Mouse (Mus musculus): ENCODE measurements around the gene Dennd1a.

DNA sequence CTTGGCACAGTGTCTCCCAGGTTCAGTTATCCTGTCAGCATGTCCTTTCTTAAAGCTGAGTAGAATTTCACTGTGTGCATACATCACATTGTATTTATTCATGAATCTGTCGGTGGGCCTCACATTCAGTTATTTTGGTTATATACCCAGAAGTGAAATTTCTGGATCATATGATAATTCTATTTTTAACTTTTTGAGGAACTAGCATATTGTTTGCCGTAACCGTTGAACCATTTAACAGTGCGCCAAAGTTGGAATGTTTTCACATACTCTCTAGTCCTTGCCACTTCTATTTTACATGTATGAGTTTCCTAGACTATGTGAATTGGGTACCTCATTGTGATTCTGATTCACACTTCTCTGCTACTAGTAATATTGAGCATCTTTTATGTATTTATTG, 8.7 kb upstream of the Dennd1a start:
- TF ChIP-seq CTCF (conservative IDR thresholded peaks at IDR 0.05; ENCODE audit: insufficient read depth, insufficient read length, low read depth, low read length), result no peak
- TF ChIP-seq POLR2A (IDR thresholded peaks at IDR 0.05; ENCODE audit: low read depth, low read length), result no peak
